8 mouse cellular contexts compared by ENCODE assay signal in the genomic region with DNA sequence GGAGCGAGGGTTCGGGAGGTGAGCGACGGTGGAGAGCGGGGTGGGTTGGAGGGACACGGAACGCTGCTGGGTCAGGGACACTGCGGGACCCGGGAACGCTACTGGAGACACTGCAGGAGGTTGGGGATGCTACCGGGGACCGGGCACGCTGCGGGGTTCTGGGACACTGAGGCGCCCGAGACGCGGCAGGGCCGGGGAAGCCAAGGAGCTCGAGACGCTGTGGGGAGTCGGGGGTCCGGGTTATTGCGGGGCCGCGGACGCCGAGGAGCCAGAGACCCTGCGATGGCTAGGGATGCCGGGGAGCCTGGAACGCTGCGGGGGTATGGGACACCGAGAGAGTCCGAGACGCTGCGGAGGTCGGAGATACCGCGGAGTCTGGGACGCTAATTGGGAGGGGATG. TPM values are rescaled to one million over a fixed set of nuclear protein-coding genes. Genes with fewer than 3 reads are reported as not detected.
DNase-seq lines count a peak whose midpoint lies in the region; ATAC-seq and TF ChIP-seq lines count a peak whose summit lies in the region.

No protein-coding gene starts in this region.

- no peak for TF ChIP-seq EP300 in heart, postnatal 0 days (IDR thresholded peaks at IDR 0.05; ENCODE audit: low read depth)

- peak overlapping the region; percentile 29; the same call in 1 of the 2 replicates for H3K27ac ChIP-seq in heart, embryonic 12.5 days (ENCODE audit: poor library complexity, severe bottlenecking)
- peak overlapping the region; percentile 73 for H3K27ac ChIP-seq in heart, postnatal 0 days (ENCODE audit: low read depth)
- H3K27ac ChIP-seq in macrophage: no peak overlapping the region; the same call in 1 of the 2 replicates

- CTCF ChIA-PET in Patski (lab: Charles Lee): no interaction called here

- ATAC-seq in heart, embryonic 12.5 days (ENCODE audit: insufficient number of reproducible peaks, low FRiP score): peak; percentile 60
- ATAC-seq in Patski: peak; percentile 52
- peak; percentile 63; the same call in 1 of the 2 replicates for ATAC-seq in heart, postnatal 0 days (ENCODE audit: insufficient read depth, low read depth)

- under 1% methylated on average over 40 of the region's 40 CpGs for WGBS in heart, embryonic 12.5 days
- WGBS in heart, postnatal 0 days: under 1% methylated on average over 39 of the region's 40 CpGs
- WGBS in macrophage (ENCODE audit: missing documents): under 1% methylated on average over 40 of the region's 40 CpGs

- POLR2A ChIA-PET in Patski (lab: Charles Lee): interaction anchor here (0.8 kb wide), 1 partner anchor 553 kb away, joined by 3 read pairs; no protein-coding TSS in a partner anchor

- no peaks in the 10 kb centered on the region for H3K27me3 ChIP-seq in heart, embryonic 12.5 days (replicated peaks)
- no peaks in the 10 kb centered on the region for H3K27me3 ChIP-seq in Patski
- no peaks in the 10 kb centered on the region for H3K27me3 ChIP-seq in heart, postnatal 0 days (ENCODE audit: control insufficient read depth, insufficient read depth, low read length)

- H3K36me3 ChIP-seq in heart, embryonic 12.5 days: peaks cover 27% of the 10 kb centered on the region
- H3K36me3 ChIP-seq in heart, postnatal 0 days (replicated peaks; ENCODE audit: control insufficient read depth, insufficient read depth, low read length): peaks cover 26% of the 10 kb centered on the region
- peaks cover 19% of the 10 kb centered on the region; the same call in 1 of the 2 replicates for H3K36me3 ChIP-seq in macrophage (ENCODE audit: inconsistent target)

- H3K79me2 ChIP-seq in macrophage (ENCODE audit: inconsistent target): peaks cover 35% of the 10 kb centered on the region

- no peaks in the 10 kb centered on the region for H3K9me3 ChIP-seq in heart, embryonic 12.5 days (replicated peaks)
- no peaks in the 10 kb centered on the region for H3K9me3 ChIP-seq in heart, postnatal 0 days (replicated peaks; ENCODE audit: control insufficient read depth, low read length)

- no peak for TF ChIP-seq CTCF in Patski (IDR thresholded peaks at IDR 0.05)
- TF ChIP-seq CTCF in heart, postnatal 0 days (IDR thresholded peaks at IDR 0.05; ENCODE audit: low read depth): no peak

- peaks cover 27% of the 10 kb centered on the region for H3K4me1 ChIP-seq in heart, embryonic 12.5 days (replicated peaks)
- H3K4me1 ChIP-seq in heart, postnatal 0 days (ENCODE audit: control insufficient read depth, insufficient read depth): peaks cover 13% of the 10 kb centered on the region

- DNase-seq in heart, adult 11 months: no peak
- DNase-seq in Patski (ENCODE audit: low read depth, low spot score): no peak
- DNase-seq in heart, postnatal 0 days (ENCODE audit: low spot score): no peak
- DNase-seq in right cerebral cortex, postnatal 25 days: no peak
- no peak for DNase-seq in spleen, adult 18-20 months
- DNase-seq in cerebellum, postnatal 4 days (ENCODE audit: low spot score in 2 of 2): no peak

- H3K4me3 ChIP-seq in heart, embryonic 12.5 days: peak overlapping the region; percentile 91
- peak overlapping the region; percentile 87 for H3K4me3 ChIP-seq in heart, postnatal 0 days (ENCODE audit: low read depth, low read length)
- peak overlapping the region; percentile 52 for H3K4me3 ChIP-seq in macrophage (ENCODE audit: inconsistent target)

- in situ Hi-C loops in Patski (cut with MboI; ENCODE audit: low pct_unique_long_range_greater_than_20kb): loop anchor here (5.0 kb wide), 1 partner anchor 182 kb away; the partner anchor contains the start of gene Washc4

- H3K4me2 ChIP-seq in heart, embryonic 12.5 days: peak overlapping the region; percentile 81
- peak overlapping the region; percentile 99 for H3K4me2 ChIP-seq in heart, postnatal 0 days (ENCODE audit: low read depth, low read length)

- peak overlapping the region; percentile 85 for H3K9ac ChIP-seq in heart, embryonic 12.5 days
- peak overlapping the region; percentile 81 for H3K9ac ChIP-seq in heart, postnatal 0 days (replicated peaks; ENCODE audit: low read depth, low read length)

RNA-seq across cellular contexts. Expression of gene D10Wsu102e, which starts 0.3 kb away (rescaled TPM):
- polyA plus RNA-seq in heart, embryonic 12.5 days (2016; fragmentation: Nextera tagmentation; extraction: Ambion mirVana): 0.59 and 0.62 TPM in 2 replicates
- 0.90 TPM for polyA plus RNA-seq in Patski (2021)
- total RNA-seq in heart, postnatal 0 days (2014; rRNA removed; ENCODE audit: low replicate concordance): 0.81 and 0.88 TPM in 2 replicates
- 0.16 and 0.18 TPM in 2 replicates for polyA plus RNA-seq in heart, postnatal 0 days (2015; fragmentation: Nextera tagmentation; extraction: Ambion mirVana)
- 10 to 100 TPM in 4 of 26 experiments, 1 to 10 TPM in 22; 1.9 to 16.3 (median 7.6) TPM for total RNA-seq in macrophage (2018; cell fraction: chromatin; rRNA removed)
- under 1 TPM; 0.38 to 0.90 (median 0.55) TPM for total RNA-seq in macrophage (2018; cell fraction: cytosol; rRNA removed)
- total RNA-seq in macrophage (2018; cell fraction: nucleus; rRNA removed): 10 to 100 TPM in 3 of 26 experiments, 1 to 10 TPM in 23; 1.3 to 12.0 (median 4.1) TPM
- polyA plus RNA-seq in macrophage (2018): 0.41 to 0.67 TPM (median 0.49 TPM) in 3 replicates

RNA-seq across cellular contexts. Expression of gene Slc41a2, which starts 22.7 kb away (rescaled TPM):
- polyA plus RNA-seq in heart, embryonic 12.5 days (2016; fragmentation: Nextera tagmentation; extraction: Ambion mirVana): 0.77 and 1.0 TPM in 2 replicates
- 30.0 TPM for polyA plus RNA-seq in Patski (2021)
- total RNA-seq in heart, postnatal 0 days (2014; rRNA removed; ENCODE audit: low replicate concordance): 0.43 and 5.6 TPM in 2 replicates
- polyA plus RNA-seq in heart, postnatal 0 days (2015; fragmentation: Nextera tagmentation; extraction: Ambion mirVana): 0.45 and 0.49 TPM in 2 replicates
- total RNA-seq in macrophage (2018; cell fraction: chromatin; rRNA removed): 100 to 1,000 TPM in 6 of 26 experiments, 10 to 100 TPM in 20; 34.9 to 224 (median 71.5) TPM
- total RNA-seq in macrophage (2018; cell fraction: cytosol; rRNA removed): 10 to 100 TPM; 17.6 to 37.8 (median 23.1) TPM
- 100 to 1,000 TPM in 1 of 26 experiments, 10 to 100 TPM in 25; 28.8 to 138 (median 41.8) TPM for total RNA-seq in macrophage (2018; cell fraction: nucleus; rRNA removed)
- 15.4 to 19.3 TPM (median 15.9 TPM) in 3 replicates for polyA plus RNA-seq in macrophage (2018)
